Mouse (Mus musculus): Measurements from ENCODE around the gene Arhgef28.

- no peak for TF ChIP-seq MEF2A (IDR thresholded peaks at IDR 0.05; ENCODE audit: extremely low read depth, insufficient replicate concordance, low read depth, low read length, poor library complexity, severe bottlenecking)
- no peak for TF ChIP-seq CTCF (IDR thresholded peaks at IDR 0.05 in 2 of 3, conservative IDR thresholded peaks at IDR 0.05 in 1 of 3; ENCODE audit: control insufficient read depth in 1 of 3, insufficient read depth in 1 of 3, low read depth in 2 of 3, low read length in 3 of 3, poor library complexity in 1 of 3, severe bottlenecking in 1 of 3)
- no peak for TF ChIP-seq ZNF384 (IDR thresholded peaks at IDR 0.05; ENCODE audit: low read depth, low read length)
- no peak for TF ChIP-seq CHD2 (IDR thresholded peaks at IDR 0.05; ENCODE audit: low read length)
- no peak for TF ChIP-seq GABPA (IDR thresholded peaks at IDR 0.05; ENCODE audit: low read depth, low read length)
- TF ChIP-seq RAD21 (IDR thresholded peaks at IDR 0.05; ENCODE audit: low read depth, low read length) = no peak
Measured at GRCm38 (mm10) chr13:98111021-98111420, 95.2 kb downstream of the Arhgef28 start.
